Mouse (Mus musculus) myocyte (in vitro differentiated cells): ENCODE measurements around the gene Dnajc8. TPM values are rescaled to one million over a fixed set of nuclear protein-coding genes. Genes with fewer than 3 reads are reported as not detected.

Experiments used
- H3K27me3 ChIP-seq: one replicate; pipeline ENCODE4 v1.6.1; 2011; ENCODE audit not compliant: control insufficient read depth, insufficient read depth, insufficient read length
- H3K36me3 ChIP-seq: one replicate; pipeline ENCODE4 v1.6.1; 2011; ENCODE audit not compliant: control insufficient read depth, insufficient read depth
- H3K4me2 ChIP-seq: one replicate; pipeline ENCODE4 v1.6.1; 2011; ENCODE audit warnings: low read depth, control low read depth
- H3K4me3 ChIP-seq: one replicate; pipeline ENCODE4 v1.5.1; 2011; ENCODE audit warnings: mild to moderate bottlenecking, control low read depth, moderate library complexity
- H3K79me2 ChIP-seq: one replicate; pipeline ENCODE4 v1.6.1; 2011; ENCODE audit not compliant: control insufficient read depth, insufficient read depth
- H3ac ChIP-seq: one replicate; pipeline ENCODE4 v1.6.1; 2011; ENCODE audit not compliant: control insufficient read depth, insufficient read length
- CEBPB ChIP-seq: IDR thresholded peaks from 2 replicates; pipeline ENCODE4 v1.6.1; 2011; ENCODE audit warnings: mild to moderate bottlenecking, moderate library complexity; ENCODE audit not compliant: poor library complexity, insufficient read depth, severe bottlenecking
- E2F4 ChIP-seq: IDR thresholded peaks from one replicate; pipeline ENCODE4 v1.6.1; 2011; ENCODE audit warnings: mild to moderate bottlenecking, control low read depth, moderate library complexity; ENCODE audit not compliant: insufficient read depth
- MAX ChIP-seq: IDR thresholded peaks from one replicate; pipeline ENCODE4 v1.6.1; 2011; ENCODE audit warnings: low read depth, mild to moderate bottlenecking, control low read depth
- MYOD1 ChIP-seq, 3 experiments: IDR thresholded peaks; one replicate each; pipeline ENCODE4 v1.6.1; 2011; ENCODE audit warnings: control low read depth in 2 of 3, low read depth in 2 of 3, mild to moderate bottlenecking in 2 of 3, moderate library complexity in 1 of 3; ENCODE audit not compliant: insufficient read length in 2 of 3, control insufficient read depth in 1 of 3
- MYOG ChIP-seq, 3 experiments: IDR thresholded peaks; one replicate each; pipeline ENCODE4 v1.6.1; 2011; ENCODE audit warnings: control low read depth in 2 of 3, low read depth in 2 of 3, mild to moderate bottlenecking in 2 of 3; ENCODE audit not compliant: insufficient read length in 2 of 3, control insufficient read depth in 1 of 3, insufficient read depth in 1 of 3
- POLR2A ChIP-seq: IDR thresholded peaks from one replicate; pipeline ENCODE4 v1.6.1; 2011; ENCODE audit warnings: low read depth, mild to moderate bottlenecking, control low read depth, moderate library complexity; ENCODE audit not compliant: insufficient read length
- POLR2AphosphoS2 ChIP-seq: IDR thresholded peaks from one replicate; pipeline ENCODE4 v1.6.1; 2011; ENCODE audit warnings: low read depth, control low read depth; ENCODE audit not compliant: insufficient read length
- REST ChIP-seq: IDR thresholded peaks from one replicate; pipeline ENCODE4 v1.6.1; 2011; ENCODE audit warnings: mild to moderate bottlenecking, control low read depth, moderate library complexity; ENCODE audit not compliant: insufficient read depth, insufficient read length
- SRF ChIP-seq: IDR thresholded peaks from one replicate; pipeline ENCODE4 v1.6.1; 2011; ENCODE audit warnings: low read depth; ENCODE audit not compliant: control insufficient read depth, insufficient read length
- TCF12 ChIP-seq: IDR thresholded peaks from one replicate; pipeline ENCODE4 v1.6.1; 2011; ENCODE audit warnings: mild to moderate bottlenecking, control low read depth; ENCODE audit not compliant: poor library complexity, insufficient read depth, severe bottlenecking
- TCF3 ChIP-seq: IDR thresholded peaks from one replicate; pipeline ENCODE4 v1.6.1; 2011; ENCODE audit warnings: low read depth, control low read depth; ENCODE audit not compliant: insufficient read length
- USF1 ChIP-seq: IDR thresholded peaks from one replicate; pipeline ENCODE4 v1.6.1; 2011; ENCODE audit warnings: low read depth, mild to moderate bottlenecking, control low read depth, moderate library complexity
- polyA plus RNA-seq: library from polyadenylated mRNA; unstranded; fragments of >200 nt; fragmentation: generic; extraction: Trizol; gene quantifications from one replicate; pipeline ENCODE4 v1.2.1, GENCODE M21; 2012; ENCODE audit warnings: missing spikeins

Dnajc8 gene
- polyA plus RNA-seq, 1 experiment, result 95.1 TPM

DNA sequence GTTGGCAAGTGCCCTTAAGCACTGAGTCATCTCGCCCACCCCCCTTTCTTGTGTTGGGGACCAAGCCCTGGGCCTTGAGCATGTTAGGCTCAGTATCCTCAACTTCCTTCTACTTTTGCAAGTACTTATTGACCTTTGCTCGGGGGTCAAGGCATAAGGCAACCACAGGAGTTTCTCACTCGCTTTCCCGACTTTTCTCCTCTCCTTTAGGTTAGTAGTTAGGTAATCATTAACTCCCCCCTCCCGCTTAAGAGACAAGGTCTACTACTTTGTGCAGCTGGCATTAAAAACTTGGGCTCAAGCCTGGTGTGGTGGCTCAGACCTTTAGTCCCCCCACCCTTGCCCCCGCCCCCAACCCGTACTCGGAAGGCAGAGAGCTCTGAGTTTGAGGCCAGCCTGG is 17.3 kb upstream of the Dnajc8 start:
- Histone ChIP-seq H3K79me2 (no peaks in the 10 kb centered on the region), H3K4me2 (no peak overlapping the region), H3K4me3 (no peak overlapping the region), H3ac (no peak overlapping the region), H3K36me3 (no peaks in the 10 kb centered on the region), H3K27me3 (no peaks in the 10 kb centered on the region)
- TF ChIP-seq TCF12, result no peak
- TF ChIP-seq SRF, result no peak
- no peak for TF ChIP-seq CEBPB
- no peak for TF ChIP-seq MYOG (IDR thresholded peaks at IDR 0.05; ENCODE audit: control insufficient read depth in 1 of 3, insufficient read depth in 1 of 3, insufficient read length in 2 of 3, low read depth in 2 of 3)
- TF ChIP-seq MAX, result no peak
- TF ChIP-seq USF1, result no peak
- TF ChIP-seq REST, result no peak
- TF ChIP-seq TCF3, result no peak
- TF ChIP-seq E2F4, result no peak
- TF ChIP-seq POLR2AphosphoS2, result no peak
- TF ChIP-seq POLR2A, result no peak
- no peak for TF ChIP-seq MYOD1 (IDR thresholded peaks at IDR 0.05; ENCODE audit: control insufficient read depth in 1 of 3, insufficient read length in 2 of 3, low read depth in 2 of 3)

DNA sequence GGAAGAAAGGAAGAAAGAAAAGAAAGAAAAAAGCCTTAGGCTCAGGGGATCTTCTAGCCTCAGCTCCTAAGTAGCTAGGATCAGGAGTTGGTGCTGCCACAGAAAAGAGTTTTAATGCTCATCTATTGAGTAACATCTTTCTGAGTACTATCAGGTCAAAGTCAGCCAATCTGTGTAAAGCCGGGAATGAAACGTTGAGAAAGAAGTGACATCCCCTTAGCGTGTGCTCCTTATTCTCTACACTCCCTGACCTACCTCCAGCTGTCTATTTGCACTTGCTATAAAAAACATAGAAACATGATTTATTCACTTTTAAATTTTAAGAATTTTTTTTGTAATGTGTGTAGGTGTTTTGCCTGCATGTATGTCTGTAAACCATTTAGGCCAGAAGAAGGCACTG is 16.2 kb upstream of the Dnajc8 start:
- Histone ChIP-seq H3K4me3 (no peak overlapping the region), H3ac (no peak overlapping the region), H3K36me3 (no peaks in the 10 kb centered on the region), H3K79me2 (no peaks in the 10 kb centered on the region), H3K27me3 (no peaks in the 10 kb centered on the region), H3K4me2 (no peak overlapping the region)
- TF ChIP-seq SRF, result no peak
- no peak for TF ChIP-seq TCF3
- TF ChIP-seq POLR2A, result no peak
- no peak for TF ChIP-seq POLR2AphosphoS2
- no peak for TF ChIP-seq REST
- TF ChIP-seq E2F4, result no peak
- TF ChIP-seq CEBPB, result no peak
- no peak for TF ChIP-seq TCF12

DNA sequence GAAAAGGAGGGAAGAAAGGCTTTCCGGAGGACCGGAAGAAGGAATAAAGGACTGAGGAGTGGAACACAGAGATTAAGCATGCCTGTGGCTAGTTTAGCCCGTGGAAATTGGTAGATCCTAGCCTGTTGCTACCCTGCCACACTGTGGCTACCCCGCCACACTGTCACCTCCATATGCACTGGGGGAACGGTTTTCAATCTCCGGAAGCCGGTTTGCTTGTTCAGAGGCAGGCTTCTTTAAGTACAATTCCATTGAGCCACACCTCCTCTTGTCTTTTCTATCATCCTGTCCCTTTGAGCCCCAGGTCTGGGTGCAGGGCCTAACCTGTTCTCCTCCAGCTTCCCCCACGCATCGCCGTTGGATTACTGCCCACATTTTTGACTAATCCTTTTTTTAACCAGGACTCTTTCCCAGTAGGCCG is 11.0 kb upstream of the Dnajc8 start:
- Histone ChIP-seq H3ac (no peak overlapping the region), H3K36me3 (no peaks in the 10 kb centered on the region), H3K4me3 (no peak overlapping the region), H3K4me2 (no peak overlapping the region), H3K27me3 (no peaks in the 10 kb centered on the region), H3K79me2 (no peaks in the 10 kb centered on the region)
- TF ChIP-seq TCF12, result no peak

DNA sequence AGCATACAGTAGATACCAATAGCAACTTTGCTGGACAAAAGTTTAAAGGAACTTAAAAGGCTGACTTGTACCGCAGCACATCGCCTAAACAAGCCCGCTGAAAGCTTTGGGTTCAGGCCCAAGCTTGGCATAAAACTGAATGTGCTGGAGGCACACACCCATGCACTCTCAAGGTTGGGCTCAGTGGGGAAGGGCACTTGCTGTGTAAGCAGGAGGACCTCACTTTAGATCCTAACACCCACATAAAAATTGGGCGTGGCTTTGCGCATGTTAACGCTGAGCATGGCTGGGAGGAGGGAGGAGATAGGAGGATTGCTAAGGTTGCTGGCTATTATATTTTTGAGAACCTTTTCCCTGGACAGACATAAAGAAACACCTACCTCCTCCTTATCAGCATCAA is 10.5 kb upstream of the Dnajc8 start:
- no peaks in the 10 kb centered on the region for H3K36me3 ChIP-seq
- H3K27me3 ChIP-seq, result no peaks in the 10 kb centered on the region
- no peaks in the 10 kb centered on the region for H3K79me2 ChIP-seq
- TF ChIP-seq USF1, result no peak
- no peak for TF ChIP-seq POLR2AphosphoS2
- no peak for TF ChIP-seq MYOG (IDR thresholded peaks at IDR 0.05; ENCODE audit: control insufficient read depth in 1 of 3, insufficient read depth in 1 of 3, insufficient read length in 2 of 3, low read depth in 2 of 3)
- TF ChIP-seq MAX, result no peak
- no peak for TF ChIP-seq TCF3
- TF ChIP-seq E2F4, result no peak
- no peak for TF ChIP-seq MYOD1 (IDR thresholded peaks at IDR 0.05; ENCODE audit: control insufficient read depth in 1 of 3, insufficient read length in 2 of 3, low read depth in 2 of 3)
- no peak for TF ChIP-seq SRF
- no peak for TF ChIP-seq CEBPB
- TF ChIP-seq POLR2A, result no peak
- no peak for TF ChIP-seq TCF12
- TF ChIP-seq REST, result no peak
- no peak overlapping the region for H3ac ChIP-seq
- no peak overlapping the region for H3K4me3 ChIP-seq
- H3K4me2 ChIP-seq, result no peak overlapping the region

DNA sequence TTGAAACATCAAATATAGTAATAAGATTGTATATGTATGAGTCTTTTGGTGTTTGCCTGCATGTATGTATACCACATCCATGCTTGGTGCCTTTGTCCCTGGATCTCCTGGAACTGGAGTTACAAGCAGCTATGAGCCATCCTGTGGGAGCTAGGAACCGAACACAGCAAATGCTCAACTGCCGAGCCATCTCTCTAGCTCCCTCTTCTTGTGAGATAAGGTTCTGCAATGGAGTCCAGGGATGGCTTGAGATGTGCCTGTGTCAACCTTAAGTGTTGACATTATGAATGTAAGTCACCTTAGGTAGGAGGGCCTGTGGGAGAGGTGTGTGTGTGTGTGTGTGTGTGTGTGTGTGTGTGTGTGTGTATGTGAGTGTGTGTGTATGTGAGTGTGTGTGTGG is 8.7 kb upstream of the Dnajc8 start:
- no peak for TF ChIP-seq TCF12
- no peak for TF ChIP-seq MYOD1 (IDR thresholded peaks at IDR 0.05; ENCODE audit: control insufficient read depth in 1 of 3, insufficient read length in 2 of 3, low read depth in 2 of 3)
- TF ChIP-seq CEBPB, result no peak
- TF ChIP-seq SRF, result no peak
- no peak for TF ChIP-seq USF1
- TF ChIP-seq TCF3, result no peak
- no peak for TF ChIP-seq E2F4
- TF ChIP-seq POLR2A, result no peak
- H3K79me2 ChIP-seq, result no peaks in the 10 kb centered on the region
- H3K36me3 ChIP-seq, result no peaks in the 10 kb centered on the region

More for the DNA sequence above, 8.7 kb upstream of the Dnajc8 start:
- no peak overlapping the region for H3K4me3 ChIP-seq
- no peak overlapping the region for H3ac ChIP-seq
- H3K27me3 ChIP-seq, result no peaks in the 10 kb centered on the region
- no peak overlapping the region for H3K4me2 ChIP-seq
